Mouse (Mus musculus): ENCODE data around the gene Lair1.

Lair1 gene

GRCm38 (mm10) chr7:3962017-3962416 lies 101.0 kb downstream of the Lair1 start:
- no peak for DNase-seq (ENCODE audit: low spot score)

DNA sequence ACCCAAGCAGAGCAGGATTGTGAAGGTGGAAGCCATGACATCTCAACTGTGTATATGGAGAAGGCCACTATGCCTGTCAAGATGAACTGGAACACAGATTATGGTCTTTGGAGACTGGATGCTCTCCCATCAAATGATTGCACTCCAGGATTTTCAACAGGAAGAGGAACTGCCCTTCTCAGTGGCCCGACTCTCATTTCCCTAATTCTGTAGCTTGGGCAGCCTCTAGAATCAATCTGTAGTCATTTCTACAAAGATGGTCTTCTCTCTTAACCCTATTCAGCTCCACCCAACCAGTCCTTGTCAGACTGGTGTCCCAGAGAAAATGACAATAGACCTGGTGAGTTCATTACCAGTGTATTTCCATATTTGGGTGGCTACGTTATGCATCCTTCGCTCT lies 105.6 kb downstream of the Lair1 start:
- DNase-seq (ENCODE audit: low spot score), result no peak

All from spleen, adult 12 weeks (tissue).